Mouse (Mus musculus): ENCODE data around the gene Npat.

The Npat gene

DNA sequence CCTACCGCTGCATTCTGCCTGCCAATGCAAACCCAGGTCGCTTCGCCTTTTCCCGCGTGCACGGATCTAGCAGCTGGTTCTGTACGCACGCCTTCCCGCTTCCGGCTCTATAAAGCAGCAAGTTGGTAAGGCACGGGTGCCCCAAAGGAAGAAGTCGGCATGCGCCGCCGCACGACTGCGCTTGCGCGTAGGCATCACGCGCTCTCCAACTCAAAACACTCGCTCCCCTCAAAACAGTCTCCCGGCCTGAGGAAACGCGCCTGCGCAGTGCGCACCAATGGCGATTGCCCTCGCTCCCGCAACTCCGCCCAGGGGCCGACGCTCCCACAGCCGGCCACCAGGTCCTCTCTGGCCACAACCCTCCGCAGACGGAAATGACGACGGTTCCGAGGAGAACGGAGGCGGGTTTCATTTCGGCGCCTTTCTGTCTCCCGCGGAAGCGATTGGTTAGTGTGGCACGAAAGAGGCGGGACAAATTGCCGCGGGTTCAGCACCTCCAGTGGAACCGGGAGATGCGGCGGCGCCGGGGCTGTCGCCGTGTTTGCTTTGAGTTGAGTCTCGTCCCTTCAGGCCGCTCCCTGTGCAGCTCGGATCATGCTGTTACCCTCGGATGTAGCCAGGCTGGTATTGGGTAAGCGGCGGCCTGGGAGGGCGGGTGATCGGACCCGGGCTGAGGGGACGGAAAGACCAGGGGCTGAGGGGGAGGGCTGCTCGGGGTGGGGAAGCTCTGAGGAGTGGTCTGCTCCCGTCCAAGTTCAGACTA, at the start of gene Npat, which contains the start of gene Atm:
TSS of gene Npat (plus strand) at position 490 of the 763 bp plus-strand sequence.
TSS of gene Atm (minus strand) at position 183 of the 763 bp plus-strand sequence.
- peak; percentile 100 for DNase-seq (ENCODE audit: low spot score in 2 of 2)

DNA sequence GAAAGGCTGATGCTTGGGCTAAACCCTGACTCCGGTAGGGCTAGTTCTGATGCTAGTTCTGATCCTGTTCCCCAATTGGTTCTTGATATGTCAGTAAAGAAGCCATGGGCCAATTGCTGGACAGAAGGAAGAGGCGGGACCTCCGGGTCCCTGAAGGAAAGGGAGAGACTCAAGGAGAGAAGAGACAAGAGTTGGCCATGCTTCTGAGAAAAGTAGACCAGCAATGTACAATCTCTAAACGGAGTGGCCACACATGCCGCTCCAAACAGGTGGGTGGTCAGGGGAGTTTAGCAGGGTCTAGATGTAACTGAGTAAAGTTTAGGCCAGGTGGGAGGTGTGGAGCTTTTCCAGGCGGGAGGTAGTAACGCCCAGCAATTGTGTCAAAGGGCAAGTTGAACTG, 28.8 kb upstream of the Npat start:
- DNase-seq (ENCODE audit: low spot score in 2 of 2), result no peak

DNA sequence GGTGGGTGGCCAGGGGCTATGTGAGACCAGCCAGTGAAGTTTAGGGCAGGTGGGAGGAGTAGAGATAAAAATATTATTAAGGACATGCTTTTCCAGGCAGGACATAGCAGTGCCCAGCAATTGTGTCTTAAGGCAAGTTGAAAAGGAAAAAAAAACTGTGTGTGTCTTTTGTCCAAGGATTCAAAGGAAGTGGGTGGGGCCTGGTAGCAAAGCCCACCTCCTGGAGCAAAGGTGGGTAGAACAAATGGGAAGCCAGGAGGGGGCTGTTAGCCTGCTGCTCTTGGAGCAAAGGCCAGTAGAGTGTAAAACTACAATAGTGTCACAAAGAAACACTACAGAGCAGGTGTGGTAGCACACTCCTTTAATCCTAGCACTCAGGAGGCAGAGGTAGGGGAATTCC, 22.8 kb upstream of the Npat start:
- DNase-seq (ENCODE audit: low spot score in 2 of 2), result no peak

DNA sequence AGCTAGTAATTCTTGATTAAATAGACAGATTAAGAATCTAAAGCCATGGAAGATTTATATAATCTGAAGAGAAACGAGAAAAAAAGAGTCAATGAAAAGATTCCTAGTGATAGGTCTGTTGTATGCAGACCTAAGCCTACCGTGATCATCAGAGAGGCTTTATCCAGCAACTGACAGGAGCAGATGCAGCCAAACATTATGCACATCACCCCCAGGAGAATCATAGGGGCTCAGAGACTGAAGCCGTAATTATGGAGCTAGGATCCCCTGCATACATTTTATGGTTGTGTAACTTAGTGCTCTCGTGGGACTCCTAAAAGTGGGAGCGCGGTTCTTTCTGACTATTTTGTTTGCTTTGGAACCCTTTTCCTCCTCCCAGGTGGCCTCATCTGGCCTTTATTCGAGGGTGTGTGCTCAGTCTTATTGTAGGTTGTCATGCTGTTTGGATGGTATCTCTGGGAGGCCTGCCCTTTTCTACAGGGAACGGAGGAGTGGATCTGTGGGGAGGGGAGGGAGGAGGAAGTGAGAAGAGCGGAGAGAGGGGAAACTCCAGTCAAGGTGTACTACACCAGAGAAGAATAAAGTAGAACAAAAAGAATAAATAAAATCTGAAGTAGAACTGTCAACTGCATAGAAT, 19.4 kb upstream of the Npat start:
- DNase-seq (ENCODE audit: low spot score in 2 of 2), result no peak

DNA sequence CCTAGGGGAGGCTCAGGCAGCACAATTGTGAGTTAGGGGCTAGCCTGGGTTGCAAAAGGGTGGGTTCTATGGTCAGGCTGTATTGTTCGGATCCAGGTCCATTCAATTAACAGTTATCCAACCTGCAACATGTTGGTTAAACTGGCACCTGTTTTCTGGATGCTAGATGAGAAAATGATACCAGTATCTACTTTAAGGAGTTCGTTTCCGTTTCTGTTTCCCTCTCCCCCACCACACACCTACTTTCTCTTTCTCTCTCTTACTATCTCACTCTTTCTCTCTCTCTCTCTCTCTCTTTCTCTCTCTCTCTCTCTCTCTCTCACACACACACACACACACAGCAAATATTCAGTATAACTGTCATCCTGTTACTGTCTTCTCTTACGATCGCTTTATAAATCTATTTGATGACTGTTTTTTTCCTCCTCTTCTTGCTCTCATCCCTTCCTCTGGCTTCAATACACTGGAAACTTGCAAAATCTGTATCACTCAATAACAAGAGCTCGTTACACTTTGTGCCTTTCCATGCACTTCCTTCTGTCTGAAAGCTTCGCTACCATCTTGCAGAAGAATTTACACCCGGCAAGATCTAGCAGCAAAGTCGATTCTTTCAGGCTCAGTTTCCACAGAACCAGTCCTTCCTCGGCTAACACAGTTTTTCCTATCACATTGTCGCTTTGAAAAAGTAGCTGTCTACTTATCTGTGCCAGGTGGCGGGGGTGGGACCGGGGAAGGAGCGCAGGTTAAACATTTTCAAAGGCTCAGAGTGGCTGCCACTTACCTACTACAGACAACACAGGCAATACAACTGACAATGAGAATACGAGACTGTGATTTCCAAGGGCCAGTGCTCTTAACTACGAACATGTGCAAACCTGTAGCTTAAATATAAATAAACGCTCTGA, 1.2 kb upstream of the Npat start:
- DNase-seq (ENCODE audit: low spot score in 2 of 2), result no peak

DNA sequence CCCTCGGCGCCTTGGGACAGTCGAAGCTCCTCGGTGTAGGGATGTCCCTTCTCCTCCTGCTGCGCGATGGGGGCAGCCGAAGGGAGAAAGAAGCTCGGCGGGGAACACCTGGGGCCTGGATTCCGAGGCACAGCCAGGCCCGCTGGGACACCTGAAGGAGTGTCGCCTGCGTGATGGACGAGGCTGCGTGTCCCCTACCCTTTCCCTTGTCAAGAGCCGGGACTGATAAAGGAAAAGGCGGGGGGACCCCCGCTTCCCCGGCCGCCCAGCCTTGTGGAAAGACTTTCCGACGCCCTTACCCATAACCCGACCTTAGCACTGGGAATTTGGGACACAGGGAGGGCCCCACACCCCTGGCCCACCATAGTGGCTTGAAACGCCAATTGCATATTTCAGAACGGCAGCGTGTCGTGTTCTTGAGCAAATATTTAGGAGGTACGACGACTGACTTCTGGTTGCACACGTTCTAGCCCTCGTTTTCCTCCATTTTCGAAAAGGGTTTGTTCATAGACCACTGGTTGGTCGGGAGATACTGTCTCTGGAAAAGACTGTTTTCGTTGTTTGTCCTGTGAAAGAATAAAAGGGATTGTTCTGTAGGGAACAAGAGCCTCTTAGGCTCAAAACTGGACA, 604 bp downstream of the Npat start:
- DNase-seq (ENCODE audit: low spot score in 2 of 2), result peak in 1 of 2 experiments; percentile 11

DNA sequence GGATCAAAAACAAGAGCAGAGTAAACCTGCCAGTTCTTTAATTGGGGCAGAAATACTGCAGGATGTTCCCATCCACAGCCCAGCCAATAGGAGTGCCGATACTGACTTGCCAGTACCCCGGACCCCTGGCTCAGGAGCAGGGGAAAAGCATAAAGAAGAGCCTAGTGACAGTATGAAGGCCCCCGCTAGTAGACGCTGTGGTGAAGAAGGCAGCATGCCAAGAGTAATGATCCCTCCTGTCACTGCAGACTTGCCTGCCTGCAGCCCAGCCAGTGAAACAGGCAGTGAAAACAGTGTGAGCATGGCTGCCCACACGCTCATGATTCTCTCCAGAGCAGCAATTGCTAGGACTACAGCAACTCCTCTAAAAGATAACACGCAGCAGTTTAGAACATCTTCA, 33.8 kb downstream of the Npat start:
- no peak for DNase-seq (ENCODE audit: low spot score in 2 of 2)

DNA sequence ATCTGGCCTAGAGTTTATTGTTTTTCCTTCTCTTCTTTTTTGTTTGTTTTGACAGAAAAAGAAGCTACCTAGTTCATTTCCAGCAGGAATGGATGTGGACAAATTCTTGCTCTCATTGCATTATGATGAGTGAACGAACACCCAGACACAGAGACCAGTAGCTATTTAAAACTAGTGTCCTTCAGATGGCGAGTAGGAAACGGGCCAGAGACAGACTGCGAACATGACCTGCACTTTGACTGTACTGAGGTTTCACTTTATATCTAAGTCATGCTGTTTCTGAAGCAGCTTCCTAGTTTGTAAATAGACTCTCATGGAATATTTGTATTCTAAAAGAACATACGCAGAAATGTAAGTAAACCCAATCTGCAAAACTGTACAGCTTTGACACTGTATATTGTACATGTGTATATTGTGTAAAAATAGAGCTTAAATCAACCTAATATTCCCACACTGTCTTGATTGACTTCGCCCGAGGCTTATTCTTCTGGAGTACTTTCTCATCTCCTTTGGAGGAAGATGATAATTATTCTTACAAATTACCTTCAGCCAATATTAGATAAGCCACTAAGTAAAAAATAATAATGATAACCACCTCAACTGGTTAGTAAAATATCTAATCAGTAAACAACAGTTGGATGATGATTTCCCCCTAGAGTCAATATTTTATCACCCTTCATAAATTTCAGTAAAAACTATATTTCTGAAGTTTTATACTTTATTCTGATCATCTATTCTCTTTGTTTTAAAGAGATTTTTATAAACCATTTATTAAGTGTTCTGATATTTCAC, 35.9 kb downstream of the Npat start:
- no peak for DNase-seq (ENCODE audit: low spot score in 2 of 2)

DNA sequence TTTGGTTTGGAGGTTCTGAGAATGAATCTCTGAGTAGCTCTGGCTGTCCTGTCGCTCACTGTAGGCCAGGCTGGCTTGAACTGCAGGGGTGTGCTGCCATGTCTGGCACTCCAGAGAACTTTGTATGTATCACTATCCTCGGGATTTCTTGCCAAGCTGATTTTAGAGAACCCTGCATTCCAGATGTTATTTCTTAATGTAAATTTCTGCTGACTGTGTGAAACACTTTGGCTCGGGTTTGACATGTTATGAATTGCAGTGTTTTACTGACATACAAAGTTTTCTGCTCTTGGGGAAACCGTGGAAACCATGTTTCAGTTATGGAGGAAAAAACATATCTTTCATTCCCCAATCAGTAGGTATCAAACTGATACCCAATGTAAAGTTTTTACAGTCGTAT, 38.9 kb downstream of the Npat start:
- DNase-seq (ENCODE audit: low spot score in 2 of 2), result no peak

DNA sequence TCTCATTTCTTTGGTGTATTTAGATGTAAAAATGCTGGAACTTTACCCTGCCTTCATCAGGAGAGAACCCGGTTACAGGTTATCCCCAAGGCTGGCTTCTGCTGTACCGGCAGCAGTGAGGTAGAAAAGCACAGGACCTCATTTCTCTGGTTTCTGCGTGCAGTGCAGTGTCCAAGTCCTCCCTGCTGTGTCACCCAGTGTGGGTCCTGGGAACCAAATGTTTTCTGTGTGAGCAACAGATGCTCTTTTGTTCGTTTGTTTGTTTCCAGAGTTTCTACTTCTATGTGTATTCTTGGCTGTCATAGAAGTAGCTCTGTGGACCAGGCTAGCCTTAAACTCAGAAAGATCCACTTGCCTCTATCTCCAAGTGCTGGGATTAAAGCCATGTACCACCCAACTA, 45.0 kb downstream of the Npat start:
- no peak for DNase-seq (ENCODE audit: low spot score in 2 of 2)

DNA sequence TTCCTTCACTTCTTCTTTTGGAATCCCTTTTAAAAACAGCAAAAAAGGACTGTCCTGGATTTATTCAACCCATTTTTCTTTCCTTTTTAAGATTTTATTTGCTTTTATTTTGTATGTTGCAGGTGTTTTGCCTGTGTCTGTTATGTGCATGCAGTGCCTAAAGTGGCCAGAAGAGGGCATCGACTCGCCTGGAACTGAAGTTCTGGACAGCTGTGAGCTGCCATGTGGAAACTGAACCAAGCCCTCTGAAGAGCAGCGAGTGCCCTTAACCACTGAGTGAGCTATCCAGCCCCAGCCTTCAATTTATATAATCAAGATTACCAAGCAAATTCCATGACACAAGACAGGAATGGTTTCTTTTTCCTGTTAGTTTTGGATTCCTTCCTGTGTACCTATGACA, 57.9 kb downstream of the Npat start:
- peak; percentile 51 to 61 for DNase-seq (ENCODE audit: low spot score in 2 of 2)

DNA sequence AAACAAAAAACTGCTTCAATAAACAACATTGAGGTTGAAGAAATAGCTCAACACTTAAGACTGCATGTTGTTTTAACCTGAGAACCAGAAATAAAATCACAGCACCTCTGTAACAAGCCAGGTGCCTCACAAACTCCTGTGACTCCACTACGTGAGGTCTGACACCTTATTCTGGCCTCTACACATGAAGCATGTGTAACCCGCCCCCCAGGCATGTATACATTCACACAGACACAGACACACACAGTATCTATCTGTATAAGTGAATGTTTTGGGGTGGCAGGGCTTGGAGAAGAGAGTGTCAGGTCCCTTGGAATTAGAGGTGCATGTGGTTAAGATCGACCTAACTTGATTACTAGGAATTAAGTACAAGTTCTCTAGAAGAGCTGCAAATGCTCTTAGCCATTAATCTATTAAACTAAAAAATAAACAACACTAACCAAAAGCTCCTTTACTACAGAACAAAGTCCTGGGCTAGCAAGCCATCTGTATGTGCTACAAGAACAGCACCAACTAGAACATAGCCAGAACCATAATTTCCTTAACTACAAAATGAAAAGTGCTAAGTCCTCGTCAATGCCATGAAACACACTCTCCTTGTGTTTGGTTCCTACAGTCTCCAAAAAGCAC, 60.2 kb downstream of the Npat start:
- DNase-seq (ENCODE audit: low spot score in 2 of 2), result no peak

DNA sequence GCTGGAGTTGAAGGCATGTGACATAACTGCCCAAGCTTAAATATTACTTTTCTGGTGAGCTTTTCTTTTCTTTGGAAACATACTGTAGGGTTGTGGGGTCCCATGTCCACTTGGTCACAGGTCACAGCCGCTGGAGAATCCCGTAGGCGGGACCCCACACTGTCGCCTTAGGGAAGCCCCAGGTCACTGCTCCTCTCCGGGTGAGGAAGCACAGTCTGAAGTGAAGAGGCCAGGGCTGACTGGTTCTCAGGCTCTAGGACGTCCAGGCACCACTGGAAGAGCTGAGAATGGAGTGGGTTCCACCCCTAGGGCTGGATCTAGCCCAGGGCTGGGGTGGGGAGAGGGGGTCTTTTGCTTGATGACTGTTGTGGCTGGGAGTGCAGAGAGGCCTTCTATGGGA, 61.8 kb downstream of the Npat start:
- no peak for DNase-seq (ENCODE audit: low spot score in 2 of 2)

DNA sequence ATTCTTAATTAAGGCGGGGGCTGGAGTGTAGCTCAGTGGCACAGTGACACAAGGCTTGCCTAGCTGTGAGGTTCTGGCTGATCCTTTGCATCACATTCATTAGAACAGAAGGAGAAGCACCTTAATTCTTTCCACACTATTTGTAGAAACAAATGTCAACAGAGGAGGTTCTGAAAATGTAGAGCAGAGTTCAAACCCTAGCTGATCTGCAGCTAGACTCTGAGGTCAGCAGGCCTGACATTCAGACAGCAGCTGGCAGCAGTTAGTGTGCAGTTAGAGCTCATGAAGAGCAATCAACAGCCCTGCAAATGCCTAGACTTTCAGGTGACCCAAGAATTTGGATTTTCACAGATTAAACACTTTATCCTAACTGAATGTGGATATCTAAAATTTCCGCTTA, 64.7 kb downstream of the Npat start:
- DNase-seq (ENCODE audit: low spot score in 2 of 2), result no peak

DNA sequence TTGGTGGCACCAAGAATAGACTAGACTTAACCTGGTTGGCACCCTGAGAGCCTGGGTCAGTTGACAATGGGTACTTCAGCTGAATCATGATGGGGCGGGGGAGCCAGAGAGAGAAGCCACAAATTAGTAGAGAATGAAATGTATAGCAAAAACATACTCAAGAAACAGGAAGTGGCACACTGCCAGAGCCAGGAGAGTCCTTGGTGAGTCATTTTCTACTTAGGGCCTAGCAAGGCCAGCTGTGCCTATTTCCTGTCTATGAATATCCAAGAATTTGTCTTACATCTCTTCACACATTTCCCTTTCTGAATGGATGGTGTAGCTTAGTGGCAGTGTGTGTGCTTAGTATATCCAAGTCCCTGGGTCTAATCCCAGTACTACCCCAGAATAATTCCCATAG, 66.5 kb downstream of the Npat start:
- peak; percentile 25 to 37 for DNase-seq (ENCODE audit: low spot score in 2 of 2)

DNA sequence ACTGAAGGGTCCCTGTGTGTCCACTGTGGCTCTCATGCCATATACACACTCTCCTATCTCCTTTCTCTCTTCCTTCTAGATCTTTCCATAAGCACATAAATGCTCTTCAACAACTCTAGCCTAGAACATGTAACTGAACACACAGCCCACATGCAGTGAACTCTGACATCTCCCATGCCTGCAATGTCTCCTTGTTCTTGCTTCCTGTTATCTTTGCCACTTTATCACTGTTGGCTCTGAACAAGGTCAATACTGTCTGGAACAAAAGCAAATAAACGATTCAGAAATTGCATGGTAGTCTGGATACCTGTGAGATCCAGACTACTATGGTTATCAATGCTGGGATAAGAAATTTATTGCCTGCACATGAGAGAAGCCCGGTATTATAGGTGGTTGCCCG, 67.0 kb downstream of the Npat start:
- no peak for DNase-seq (ENCODE audit: low spot score in 2 of 2)

DNA sequence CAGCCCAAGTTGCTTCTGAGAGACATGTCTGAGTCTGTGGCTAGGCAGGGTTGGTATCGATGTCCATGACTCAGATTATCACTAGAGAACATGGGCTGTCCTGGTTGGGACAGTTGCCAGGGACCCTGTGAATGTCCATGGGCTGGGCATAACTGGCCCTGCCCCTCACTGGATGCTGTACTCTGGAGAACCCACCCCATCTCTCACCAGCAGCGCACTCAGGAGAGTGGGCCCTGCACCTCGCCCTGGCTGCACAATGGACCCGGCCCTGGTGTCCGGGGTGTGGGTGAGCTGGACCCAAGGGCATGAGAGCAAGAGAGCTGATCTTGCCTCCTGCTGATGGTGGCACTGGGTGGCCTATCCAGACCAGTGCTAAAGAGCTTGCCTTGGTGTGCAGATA, 68.1 kb downstream of the Npat start:
- DNase-seq (ENCODE audit: low spot score in 2 of 2), result no peak

DNA sequence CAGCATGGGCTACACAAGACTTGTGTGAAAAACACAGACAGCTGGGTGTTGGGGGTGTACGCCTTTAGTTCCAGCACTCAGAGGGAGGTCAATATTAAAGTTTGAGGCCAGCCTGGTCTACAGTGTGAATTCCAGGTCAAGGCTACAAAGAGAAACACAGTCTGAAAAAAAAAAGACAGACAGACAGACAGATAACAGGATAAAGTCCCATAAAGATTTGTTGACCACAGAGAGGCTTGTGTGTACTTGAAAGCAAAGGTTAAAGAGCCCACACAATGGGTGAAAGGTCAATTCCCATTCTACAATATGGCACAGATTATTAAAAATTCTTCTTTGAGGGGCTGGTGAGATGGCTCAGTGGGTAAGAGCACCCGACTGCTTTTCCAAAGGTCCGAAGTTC, 70.3 kb downstream of the Npat start:
- no peak for DNase-seq (ENCODE audit: low spot score in 2 of 2)

DNA sequence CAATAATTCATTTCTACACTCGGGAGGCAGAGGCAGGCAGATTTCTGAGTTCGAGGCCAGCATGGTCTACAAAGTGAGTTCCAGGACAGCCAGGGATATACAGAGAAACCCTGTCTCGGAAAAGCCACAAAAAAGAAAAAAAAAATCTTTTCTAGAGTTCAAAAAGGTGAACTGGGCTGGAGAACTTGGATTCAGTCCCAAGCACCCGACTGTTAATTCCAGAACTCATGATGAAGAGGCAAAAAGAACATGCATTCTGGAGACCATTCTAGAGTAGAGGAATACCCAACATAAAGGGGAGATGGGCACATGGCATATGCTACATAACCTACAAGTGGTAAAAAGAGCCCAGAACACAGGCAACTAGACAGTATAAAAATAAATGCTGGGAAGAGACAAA, 71.0 kb downstream of the Npat start:
- DNase-seq (ENCODE audit: low spot score in 2 of 2), result no peak

DNA sequence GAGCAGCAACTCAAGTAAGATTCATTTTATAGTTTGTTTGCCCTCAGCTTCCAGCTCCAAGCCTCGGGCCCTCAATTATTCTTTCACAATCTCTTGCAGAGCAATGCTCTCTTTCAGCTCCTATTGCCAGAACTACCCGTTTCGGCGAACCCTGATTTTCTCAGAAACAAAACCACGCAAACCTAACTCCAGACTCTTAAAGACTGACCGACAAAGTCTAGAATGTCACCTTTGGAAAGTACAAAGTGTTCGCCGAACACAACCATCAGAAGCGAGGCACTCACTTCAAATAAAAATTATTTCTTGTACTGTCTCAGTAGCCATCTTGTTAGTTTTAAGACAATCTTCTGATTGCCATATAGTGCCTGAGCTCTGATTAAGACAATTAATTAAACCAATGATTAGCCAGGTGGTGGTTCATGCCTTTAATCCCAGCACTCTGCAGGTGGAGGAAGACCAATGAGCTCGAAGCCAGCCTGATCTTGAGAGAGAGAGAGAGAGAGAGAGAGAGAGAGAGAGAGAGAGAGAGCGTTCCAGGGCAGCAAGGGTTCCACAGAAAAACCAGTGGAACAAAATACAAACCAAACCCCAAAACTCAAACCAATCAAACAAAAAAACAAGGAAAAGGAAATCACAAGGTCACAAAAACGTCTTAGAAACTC, 72.6 kb downstream of the Npat start:
- no peak for DNase-seq (ENCODE audit: low spot score in 2 of 2)
